Mouse (Mus musculus): ENCODE data around the gene Mroh7. TPM values are rescaled to one million over a fixed set of nuclear protein-coding genes. Genes with fewer than 3 reads are reported as not detected.

Gene Mroh7
- polyA plus RNA-seq, 1 experiment from 2014 or later, result 0.43 TPM

DNA sequence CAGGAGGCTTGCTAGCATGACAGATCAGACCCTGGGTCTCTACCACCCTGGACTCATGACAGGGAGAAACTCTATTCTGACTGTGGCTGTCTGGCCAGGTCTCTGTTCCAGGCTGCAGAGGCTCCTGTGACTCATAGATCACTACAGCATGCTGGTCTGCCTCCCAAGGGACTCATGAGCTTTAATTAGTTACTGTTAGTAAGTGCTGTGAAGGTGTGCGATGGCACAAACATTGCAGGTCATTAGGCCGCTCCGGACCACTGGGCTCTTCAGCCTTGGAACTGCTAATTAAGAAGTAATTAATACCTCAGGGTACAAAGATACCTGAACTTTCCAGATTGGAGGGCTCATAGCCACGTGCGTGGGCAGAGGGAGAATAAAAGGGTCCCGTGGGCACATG lies 83.6 kb downstream of the Mroh7 start:
- Histone ChIP-seq H3K27ac (no peak overlapping the region), H3K36me3 (no peaks in the 10 kb centered on the region), H3K4me1 (peaks cover 18% of the 10 kb centered on the region), H3K4me3 (no peak overlapping the region), H3K9me3 (no peaks in the 10 kb centered on the region), H3K27me3 (ENCODE audit: insufficient read depth, poor library complexity, severe bottlenecking) (peaks cover 29% of the 10 kb centered on the region)
- WGBS, result 87% methylated on average over 6 of the region's 6 CpGs
- DNase-seq (ENCODE audit: low spot score), result no peak

- Histone ChIP-seq H3K4me3 (no peak overlapping the region), H3K4me1 (peaks cover 11% of the 10 kb centered on the region), H3K9me3 (no peaks in the 10 kb centered on the region), H3K27me3 (ENCODE audit: insufficient read depth, poor library complexity, severe bottlenecking) (peaks cover 29% of the 10 kb centered on the region), H3K27ac (no peak overlapping the region), H3K36me3 (no peaks in the 10 kb centered on the region)
- 80% methylated on average over 5 of the region's 5 CpGs for WGBS
- no peak for DNase-seq (ENCODE audit: low spot score)
Observed at GRCm38 (mm10) chr4:106645797-106646196, 84.9 kb downstream of the Mroh7 start.

DNA sequence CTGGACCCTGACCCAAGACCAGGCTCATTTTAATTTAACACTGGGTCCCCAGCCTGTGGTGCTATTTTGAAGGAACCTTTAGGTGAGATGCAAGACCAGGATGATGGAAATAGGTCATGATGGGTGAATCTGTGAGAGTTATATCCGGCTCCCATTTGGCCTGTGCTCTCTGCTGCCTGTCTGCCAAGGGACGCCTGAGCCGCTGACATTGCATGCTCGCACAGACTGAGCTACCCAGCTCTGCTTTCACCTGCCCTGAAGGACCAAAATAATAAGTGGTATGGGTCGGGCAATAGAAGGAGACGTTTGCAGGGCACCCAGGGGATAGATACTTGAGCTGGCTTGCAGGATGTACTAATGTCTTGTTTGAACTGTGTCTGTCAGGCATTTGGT lies 86.5 kb downstream of the Mroh7 start:
- no peak for DNase-seq (ENCODE audit: low spot score)
- Histone ChIP-seq H3K4me1 (peaks cover 11% of the 10 kb centered on the region), H3K36me3 (no peaks in the 10 kb centered on the region), H3K4me3 (no peak overlapping the region), H3K27ac (no peak overlapping the region), H3K9me3 (no peaks in the 10 kb centered on the region), H3K27me3 (ENCODE audit: insufficient read depth, poor library complexity, severe bottlenecking) (peaks cover 29% of the 10 kb centered on the region)
- 64% methylated on average over 6 of the region's 6 CpGs for WGBS

DNA sequence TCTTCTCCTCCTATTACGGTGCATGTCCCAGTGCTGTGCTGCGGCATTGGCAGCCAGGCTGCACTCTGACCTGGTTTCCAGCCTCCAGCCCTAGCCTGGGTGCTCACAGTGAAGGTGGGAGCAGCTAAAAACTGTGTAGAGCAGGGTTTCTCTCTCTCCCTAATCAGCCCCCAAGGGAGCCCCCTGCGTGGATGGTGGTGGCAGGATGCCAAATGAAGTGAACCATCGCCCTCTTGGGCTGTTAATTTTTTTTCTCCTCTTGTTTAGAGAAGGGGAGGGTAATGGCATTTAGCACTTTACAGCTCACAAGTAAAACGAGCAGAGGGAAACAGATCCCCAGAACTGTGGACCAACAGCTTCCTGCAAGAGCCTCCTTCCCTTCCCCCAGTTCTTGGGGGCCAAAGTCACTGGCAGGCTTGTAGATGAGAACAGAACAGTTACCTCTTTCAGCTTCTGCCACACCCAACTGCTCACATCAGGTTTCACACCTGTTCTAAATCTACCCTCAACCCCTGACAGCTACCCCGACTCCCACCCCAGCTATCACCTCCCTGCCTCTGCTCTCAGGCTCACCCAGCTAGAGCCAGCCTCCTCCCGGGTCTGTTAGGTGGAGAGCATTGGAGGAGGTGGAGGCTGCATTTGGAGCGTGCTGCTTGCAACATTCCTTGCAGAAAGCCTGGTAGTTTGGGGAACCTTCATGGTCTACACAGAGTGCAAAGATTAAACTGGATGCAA lies 87.1 kb downstream of the Mroh7 start:
- peaks cover 29% of the 10 kb centered on the region for H3K27me3 ChIP-seq (ENCODE audit: insufficient read depth, poor library complexity, severe bottlenecking)
- H3K36me3 ChIP-seq, result no peaks in the 10 kb centered on the region
- 15% methylated on average over 8 of the region's 8 CpGs for WGBS
- H3K27ac ChIP-seq, result no peak overlapping the region
- H3K4me1 ChIP-seq, result peaks cover 11% of the 10 kb centered on the region
- no peak for DNase-seq (ENCODE audit: low spot score)
- H3K4me3 ChIP-seq, result no peak overlapping the region
- H3K9me3 ChIP-seq, result no peaks in the 10 kb centered on the region

DNA sequence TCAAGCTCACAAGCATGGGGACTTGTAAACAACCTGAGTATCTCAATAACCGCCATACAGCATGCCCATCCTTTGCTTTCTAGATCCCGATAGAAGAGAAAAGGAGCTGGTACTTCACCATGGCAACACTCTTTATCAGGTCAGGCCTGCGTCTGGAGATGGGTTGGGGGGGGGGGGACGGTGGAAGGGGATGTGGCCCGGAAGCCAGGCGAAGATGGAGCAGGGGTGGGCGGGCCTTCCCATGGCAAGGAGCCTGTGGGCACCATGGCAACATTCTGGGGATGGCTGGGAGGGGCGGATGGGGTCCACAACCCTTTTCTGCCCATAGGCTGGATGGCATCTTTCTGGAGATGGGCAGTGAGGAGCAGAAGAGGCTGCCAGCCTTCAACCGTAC lies 96.6 kb downstream of the Mroh7 start:
- no peak overlapping the region for H3K27ac ChIP-seq
- H3K4me1 ChIP-seq, result 0 out of 2 replicates have a peak, but pooled peaks cover 3% of the 10 kb centered on the region
- WGBS, result 42% methylated on average over 9 of the region's 9 CpGs
- no peaks in the 10 kb centered on the region for H3K36me3 ChIP-seq
- no peak overlapping the region for H3K4me3 ChIP-seq
- DNase-seq (ENCODE audit: low spot score), result no peak
- peaks cover 73% of the 10 kb centered on the region for H3K27me3 ChIP-seq (ENCODE audit: insufficient read depth, poor library complexity, severe bottlenecking)
- H3K9me3 ChIP-seq, result no peaks in the 10 kb centered on the region

- no peaks in the 10 kb centered on the region for H3K36me3 ChIP-seq
- H3K9me3 ChIP-seq, result no peaks in the 10 kb centered on the region
- peaks cover 70% of the 10 kb centered on the region for H3K27me3 ChIP-seq (ENCODE audit: insufficient read depth, poor library complexity, severe bottlenecking)
- H3K4me1 ChIP-seq, result 0 out of 2 replicates have a peak, but pooled peaks cover 3% of the 10 kb centered on the region
- WGBS, result 35% methylated on average over 8 of the region's 8 CpGs
- no peak overlapping the region for H3K4me3 ChIP-seq
- DNase-seq (ENCODE audit: low spot score), result no peak
- H3K27ac ChIP-seq, result no peak overlapping the region
Observed at GRCm38 (mm10) chr4:106633281-106634085, 97.2 kb downstream of the Mroh7 start.

DNA sequence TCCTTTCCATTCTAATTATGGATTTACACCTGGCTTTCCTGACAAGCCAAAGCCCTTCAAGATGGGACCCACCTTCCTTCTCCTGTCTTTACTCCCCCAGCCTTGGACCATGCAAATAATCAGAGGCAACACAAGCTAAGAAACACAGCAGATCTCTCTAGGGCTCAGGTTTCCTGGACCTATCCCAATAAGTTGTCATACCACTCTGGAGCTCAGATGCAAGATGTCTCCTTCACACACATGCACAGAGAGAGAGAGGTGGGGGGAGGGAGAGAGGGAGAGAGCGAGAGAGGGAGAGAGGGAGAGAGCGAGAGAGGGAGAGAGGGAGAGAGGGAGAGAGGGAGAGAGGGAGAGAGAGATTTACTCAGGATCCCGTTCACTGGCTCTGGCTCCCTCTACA lies 98.4 kb downstream of the Mroh7 start:
- Histone ChIP-seq H3K4me3 (no peak overlapping the region), H3K36me3 (no peaks in the 10 kb centered on the region), H3K4me1 (0 out of 2 replicates have a peak, but pooled peaks cover 3% of the 10 kb centered on the region), H3K27me3 (ENCODE audit: insufficient read depth, poor library complexity, severe bottlenecking) (peaks cover 80% of the 10 kb centered on the region), H3K9me3 (no peaks in the 10 kb centered on the region), H3K27ac (no peak overlapping the region)
- DNase-seq (ENCODE audit: low spot score), result no peak
- 33% methylated on average over 1 of the region's 3 CpGs for WGBS

Other genes starting within 250 kb of the Mroh7 start
- 0.05 TPM in 1 of 2 replicates, not detected in the other for gene Bsnd, start 238.6 kb downstream of the Mroh7 start, polyA plus RNA-seq (2016; fragmentation: Nextera tagmentation; extraction: Ambion mirVana)
- 6.1 and 9.7 TPM in 2 replicates for gene Dhcr24, start 169.9 kb downstream of the Mroh7 start, polyA plus RNA-seq (2016; fragmentation: Nextera tagmentation; extraction: Ambion mirVana)
- 0.80 TPM in 1 of 2 replicates, not detected in the other for gene Lexm, start 113.7 kb downstream of the Mroh7 start, polyA plus RNA-seq (2016; fragmentation: Nextera tagmentation; extraction: Ambion mirVana)
- 0.23 and 0.79 TPM in 2 replicates for gene Ttc22, start 108.5 kb downstream of the Mroh7 start, polyA plus RNA-seq (2016; fragmentation: Nextera tagmentation; extraction: Ambion mirVana)
- gene Pars2, start 79.9 kb downstream of the Mroh7 start, polyA plus RNA-seq (2016; fragmentation: Nextera tagmentation; extraction: Ambion mirVana), result 14.9 and 16.9 TPM in 2 replicates
- 71.7 and 86.0 TPM in 2 replicates for gene Ttc4, start 52.0 kb downstream of the Mroh7 start, polyA plus RNA-seq (2016; fragmentation: Nextera tagmentation; extraction: Ambion mirVana)
- gene Fam151a, start 3.0 kb upstream of the Mroh7 start, polyA plus RNA-seq (2016; fragmentation: Nextera tagmentation; extraction: Ambion mirVana), result 0.23 and 0.33 TPM in 2 replicates
- gene Acot11, start 74.1 kb upstream of the Mroh7 start, polyA plus RNA-seq (2016; fragmentation: Nextera tagmentation; extraction: Ambion mirVana), result 3.5 and 5.6 TPM in 2 replicates
- gene Ssbp3, start 179.8 kb upstream of the Mroh7 start, polyA plus RNA-seq (2016; fragmentation: Nextera tagmentation; extraction: Ambion mirVana), result 69.6 and 139 TPM in 2 replicates

Measured in heart, embryonic 10.5 days (tissue).